Mouse (Mus musculus) adrenal gland, postnatal 14 days (tissue): Measurements from ENCODE around the gene Hist1h2be. TPM values are rescaled to one million over a fixed set of nuclear protein-coding genes. Genes with fewer than 3 reads are reported as not detected.
"Not testable (repeated sequence)": the region's sequence is repeated elsewhere in the genome, so short reads cannot be mapped to it uniquely, and the experiment has no call there.

Source experiments
- DNase-seq: peaks from one replicate; pipeline ENCODE4 v3.0.0; 2021; ENCODE audit warnings: mixed read lengths
- total RNA-seq: library from RNA; stranded (reverse); gene quantifications from 2 replicates; pipeline ENCODE4 v1.2.3, GENCODE M21; 2021

The Hist1h2be gene
- total RNA-seq, 1 experiment from 2014 or later, result 25.1 TPM

DNA sequence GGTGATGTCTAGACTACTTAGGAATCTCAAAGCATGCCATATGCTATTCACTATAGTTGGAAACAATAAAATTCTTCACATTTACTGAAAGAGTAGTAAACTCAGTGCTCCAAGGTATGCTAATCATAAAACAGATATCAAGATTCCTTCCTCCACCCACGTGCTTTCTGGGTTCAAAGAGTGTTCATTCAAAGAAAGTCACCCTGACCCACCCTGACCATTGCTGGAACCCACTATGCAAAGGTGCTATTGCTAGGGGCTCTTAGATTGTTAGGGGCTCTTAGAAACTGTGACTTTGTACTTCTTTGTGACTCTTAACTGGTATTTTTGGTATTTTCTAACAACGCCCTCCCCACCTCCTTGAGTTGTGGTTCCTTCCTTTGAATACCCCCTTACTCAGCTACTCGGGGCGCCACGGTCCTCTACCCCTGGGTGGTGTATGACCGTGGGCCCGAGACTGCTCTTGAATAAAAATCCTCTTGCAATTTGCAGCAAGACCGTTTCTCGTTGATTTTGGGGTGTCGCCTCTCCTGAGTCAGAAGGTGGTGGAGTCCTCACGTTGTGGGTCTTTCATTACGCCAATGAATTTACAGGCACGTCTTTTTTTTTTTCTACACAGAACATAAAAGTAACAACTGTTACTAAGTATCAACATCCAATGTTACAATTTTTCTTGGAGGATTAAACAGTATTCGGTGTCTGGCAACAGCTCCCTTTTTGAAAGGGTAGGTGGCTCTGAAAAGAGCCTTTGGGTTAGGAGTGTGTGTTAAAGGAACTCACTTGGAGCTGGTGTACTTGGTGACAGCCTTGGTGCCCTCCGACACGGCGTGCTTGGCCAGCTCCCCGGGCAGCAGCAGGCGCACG, 47.7 kb downstream of the Hist1h2be start:
- not testable (repeated sequence) for DNase-seq

DNA sequence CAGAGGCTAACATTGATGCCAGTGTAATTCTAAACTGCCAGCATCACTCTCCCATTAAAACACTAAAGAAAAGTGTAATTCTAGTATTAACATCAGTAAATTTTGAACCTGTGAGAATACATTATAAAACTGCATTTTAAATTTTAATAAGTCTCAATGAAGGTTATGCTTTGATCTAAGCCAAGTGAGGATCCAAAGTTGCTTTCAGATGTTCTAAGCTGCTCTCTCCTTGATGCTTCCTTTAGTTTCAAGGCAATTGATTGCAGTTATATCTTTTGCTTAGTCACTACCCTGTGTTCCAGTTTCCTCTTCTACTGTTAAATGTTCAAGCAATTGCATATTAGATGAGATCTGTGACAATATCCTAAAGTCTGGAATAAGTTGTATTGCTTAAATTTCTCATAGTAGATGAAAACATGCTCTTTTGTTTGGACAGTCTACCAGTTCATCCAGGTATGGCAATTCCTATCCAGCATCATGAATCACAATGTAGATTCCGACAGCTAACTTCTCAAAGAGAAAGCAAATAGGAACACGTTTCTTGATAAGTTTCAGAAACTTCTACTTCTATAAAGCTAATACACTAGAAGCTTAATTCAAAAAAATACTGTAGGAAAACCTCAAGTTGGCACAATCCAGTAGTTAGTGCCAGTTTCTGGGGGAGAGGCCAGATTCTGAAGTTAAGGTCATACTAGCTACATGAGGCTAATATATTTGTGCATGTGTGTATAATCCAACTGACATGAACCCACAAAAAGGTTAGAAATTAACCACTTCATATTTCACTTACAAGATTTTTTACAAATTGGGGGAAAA, 48.5 kb downstream of the Hist1h2be start:
- DNase-seq, result no peak

DNA sequence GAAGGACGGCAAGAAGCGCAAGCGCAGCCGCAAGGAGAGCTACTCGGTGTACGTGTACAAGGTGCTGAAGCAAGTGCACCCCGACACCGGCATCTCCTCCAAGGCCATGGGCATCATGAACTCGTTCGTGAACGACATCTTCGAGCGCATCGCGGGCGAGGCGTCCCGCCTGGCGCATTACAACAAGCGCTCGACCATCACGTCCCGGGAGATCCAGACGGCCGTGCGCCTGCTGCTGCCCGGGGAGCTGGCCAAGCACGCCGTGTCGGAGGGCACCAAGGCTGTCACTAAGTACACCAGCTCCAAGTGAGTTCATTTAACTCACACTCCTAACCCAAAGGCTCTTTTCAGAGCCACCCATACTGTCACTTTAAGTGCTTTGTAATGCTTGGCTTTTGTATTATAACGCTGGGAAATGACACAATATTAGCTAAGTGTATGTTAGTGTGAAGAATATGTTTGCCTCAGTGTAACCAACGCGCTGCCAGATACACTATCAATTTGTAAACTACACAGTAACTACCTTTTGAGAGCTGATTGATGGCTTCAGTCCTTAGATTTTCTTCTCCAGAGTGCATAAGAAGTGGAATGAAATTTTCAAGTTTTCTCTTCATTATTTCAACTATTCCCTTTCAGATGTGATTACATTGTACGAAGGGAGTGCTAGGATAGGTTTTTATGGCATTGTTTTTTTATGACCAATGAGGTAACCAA, 49.3 kb downstream of the Hist1h2be start:
- DNase-seq, result not testable (repeated sequence)

DNA sequence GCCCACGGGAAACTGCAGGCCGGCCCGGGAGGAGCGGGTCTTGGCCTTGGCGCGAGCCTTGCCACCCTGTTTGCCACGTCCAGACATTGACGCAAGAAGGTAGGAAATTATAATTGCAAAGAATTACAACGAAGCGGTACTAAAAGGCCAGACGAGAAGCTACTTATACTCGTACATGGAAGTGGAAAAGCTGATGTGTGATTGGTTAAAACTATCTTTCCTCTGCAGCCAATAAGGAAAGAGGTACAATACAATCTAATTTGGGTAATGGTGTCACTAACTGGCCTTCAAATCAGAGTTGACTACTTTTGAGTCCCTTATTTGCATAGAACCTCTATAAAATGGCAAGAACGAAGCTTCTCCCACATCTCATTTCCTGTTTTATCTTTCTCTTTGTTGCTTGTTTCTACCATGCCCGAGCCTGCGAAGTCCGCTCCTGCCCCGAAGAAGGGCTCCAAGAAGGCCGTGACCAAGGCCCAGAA, 49.9 kb downstream of the Hist1h2be start, which contains the start of the genes Hist1h2ae and Hist1h2bg:
Gene Hist1h2ae, minus strand, starts transcription at position 199 of the 482 bp plus-strand sequence.
Gene Hist1h2bg, plus strand, starts transcription at position 375 of the 482 bp plus-strand sequence.
- DNase-seq, result peak; percentile 71

DNA sequence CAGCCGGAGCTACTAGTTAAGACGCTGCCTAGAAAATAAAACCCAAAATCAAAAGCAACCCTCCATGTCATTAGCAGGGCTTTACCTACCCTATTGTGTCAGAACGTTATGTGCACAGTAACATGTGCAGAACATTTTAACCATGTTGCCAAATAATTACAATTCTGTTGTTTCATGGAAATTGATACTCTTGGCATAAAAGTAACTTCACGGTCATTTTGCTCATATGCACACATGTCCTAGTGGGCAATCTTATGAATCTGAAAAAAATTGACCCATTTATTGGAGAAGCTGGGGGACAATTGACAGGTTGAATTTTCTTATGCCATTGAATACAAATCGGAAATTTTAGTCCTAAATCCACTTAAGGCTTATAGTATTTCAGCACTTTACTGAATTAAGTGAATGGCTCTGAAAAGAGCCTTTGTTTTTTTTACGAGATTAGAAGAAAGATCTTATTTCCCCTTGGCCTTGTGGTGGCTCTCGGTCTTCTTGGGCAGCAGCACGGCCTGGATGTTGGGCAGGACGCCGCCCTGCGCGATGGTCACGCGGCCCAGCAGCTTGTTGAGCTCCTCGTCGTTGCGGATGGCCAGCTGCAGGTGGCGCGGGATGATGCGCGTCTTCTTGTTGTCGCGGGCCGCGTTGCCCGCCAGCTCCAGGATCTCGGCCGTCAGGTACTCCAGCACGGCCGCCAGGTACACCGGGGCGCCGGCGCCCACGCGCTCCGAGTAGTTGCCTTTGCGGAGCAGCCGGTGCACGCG, 50.5 kb downstream of the Hist1h2be start:
- not testable (repeated sequence) for DNase-seq

DNA sequence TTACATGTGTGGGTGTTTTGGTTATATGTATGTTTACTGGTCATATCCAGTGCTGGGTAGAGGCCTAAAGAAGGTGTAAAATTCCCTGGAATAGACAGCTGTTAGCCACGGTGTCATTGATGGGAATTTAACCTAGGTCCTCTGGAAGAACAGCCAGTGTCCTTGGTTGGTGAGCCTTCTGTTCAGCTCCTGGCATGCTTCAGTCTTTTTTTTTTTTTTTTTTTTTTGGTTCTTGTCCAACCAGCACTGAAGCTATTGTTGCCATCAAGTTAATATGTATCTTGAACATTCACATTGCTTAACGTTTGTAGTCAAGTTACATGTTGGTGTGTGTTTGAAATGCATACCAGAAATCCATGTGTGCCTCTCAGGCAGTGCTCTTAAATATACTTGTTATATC, 56.4 kb downstream of the Hist1h2be start:
- no peak for DNase-seq

DNA sequence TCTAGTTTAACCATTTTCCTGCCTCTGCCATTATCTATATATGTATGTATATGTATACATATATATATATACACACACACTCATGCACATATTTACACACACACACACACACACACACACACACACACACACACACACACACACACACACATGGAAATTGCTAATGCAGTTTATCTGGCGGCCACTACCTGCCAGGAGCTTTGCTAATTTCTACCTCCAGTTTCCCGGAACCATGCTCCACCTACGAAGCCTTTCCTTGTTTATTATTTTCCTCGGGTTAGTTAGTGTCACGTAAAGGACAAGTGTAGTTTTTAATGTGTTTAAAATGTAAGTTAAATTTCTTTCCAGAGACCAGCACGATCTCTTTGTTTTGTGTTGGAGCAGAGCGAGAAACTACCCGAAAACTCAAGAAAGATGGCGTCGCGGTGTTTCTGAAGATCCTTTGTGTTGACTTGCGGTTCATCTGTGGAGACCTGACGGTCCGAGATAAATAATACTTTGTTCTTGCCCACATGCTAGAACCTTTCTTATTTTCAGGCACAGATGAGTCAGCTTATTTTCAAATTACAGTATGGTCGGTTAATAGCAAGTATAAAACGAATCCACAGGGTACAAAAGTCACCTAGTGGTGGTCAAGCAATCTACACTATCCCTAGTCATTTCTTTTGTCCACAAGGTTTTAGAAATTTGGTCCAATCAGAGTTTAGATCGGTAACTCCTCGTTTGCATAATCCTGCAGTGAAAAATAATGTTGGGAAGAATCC, 58.0 kb downstream of the Hist1h2be start:
- peak; percentile 56 for DNase-seq

DNA sequence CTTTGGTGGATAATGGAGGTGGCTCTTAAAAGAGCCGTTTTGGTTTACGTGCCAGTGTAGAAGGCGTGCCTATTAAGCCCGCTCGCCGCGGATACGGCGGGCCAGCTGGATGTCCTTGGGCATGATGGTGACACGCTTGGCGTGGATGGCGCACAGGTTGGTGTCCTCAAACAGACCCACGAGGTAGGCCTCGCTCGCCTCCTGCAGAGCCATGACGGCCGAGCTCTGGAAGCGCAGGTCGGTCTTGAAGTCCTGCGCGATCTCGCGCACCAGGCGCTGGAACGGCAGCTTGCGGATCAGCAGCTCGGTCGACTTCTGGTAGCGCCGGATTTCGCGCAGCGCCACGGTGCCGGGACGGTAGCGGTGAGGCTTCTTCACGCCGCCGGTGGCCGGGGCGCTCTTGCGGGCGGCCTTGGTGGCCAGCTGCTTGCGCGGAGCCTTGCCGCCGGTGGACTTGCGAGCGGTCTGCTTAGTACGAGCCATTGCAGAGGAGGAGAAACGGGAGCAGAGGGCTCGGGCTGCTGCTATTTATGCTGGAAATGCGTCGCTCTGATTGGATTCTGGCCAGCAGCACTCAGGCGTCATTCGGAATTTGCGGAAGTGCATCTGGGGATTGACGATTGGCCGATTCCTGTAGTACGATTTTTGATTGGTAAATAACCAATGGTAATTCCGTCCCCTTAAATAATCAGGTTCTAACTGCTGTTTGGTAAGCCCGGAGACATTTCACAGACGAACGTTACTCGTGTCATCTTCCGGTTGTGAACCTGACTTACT, 58.9 kb downstream of the Hist1h2be start, which contains the start of gene Hist1h3e:
Gene Hist1h3e, minus strand, starts transcription at position 487 of the 777 bp plus-strand sequence.
- DNase-seq, result peak; percentile 96

DNA sequence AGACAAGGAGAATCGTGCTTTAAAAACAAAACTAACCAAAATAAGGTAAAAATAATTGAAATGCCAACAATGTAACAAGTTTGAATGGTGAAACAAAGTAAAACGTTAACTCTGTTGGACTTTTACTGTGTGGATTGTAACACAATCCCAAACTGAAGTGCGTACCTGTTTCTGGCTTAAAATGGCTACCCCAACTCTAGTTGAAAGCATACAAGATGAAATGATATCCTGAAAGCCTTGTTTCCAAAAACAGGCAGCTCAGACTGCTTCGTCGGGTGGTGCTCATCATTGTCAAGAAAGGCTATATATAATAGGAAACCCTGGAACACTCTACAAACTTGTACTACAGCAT, 59.4 kb downstream of the Hist1h2be start:
- not testable (repeated sequence) for DNase-seq

DNA sequence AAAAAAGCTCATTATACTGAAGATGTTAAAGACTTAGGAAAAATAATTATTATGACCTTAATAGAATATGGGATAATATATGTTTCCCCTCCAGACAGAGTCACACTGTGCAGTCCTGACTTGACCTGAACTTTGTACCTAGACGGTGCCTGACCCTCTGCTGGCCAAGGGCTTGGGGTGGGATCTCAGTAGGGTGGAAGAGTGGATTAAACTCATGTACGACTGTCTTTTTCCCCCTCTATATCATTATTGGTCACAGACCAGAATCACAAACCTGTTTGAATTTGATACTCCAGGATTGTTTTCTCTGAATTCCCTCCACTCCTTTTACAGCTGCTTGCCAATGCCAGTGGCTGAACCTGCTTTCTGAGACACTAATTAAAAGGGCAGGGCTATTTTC, 60.2 kb downstream of the Hist1h2be start:
- DNase-seq, result not testable (repeated sequence)

DNA sequence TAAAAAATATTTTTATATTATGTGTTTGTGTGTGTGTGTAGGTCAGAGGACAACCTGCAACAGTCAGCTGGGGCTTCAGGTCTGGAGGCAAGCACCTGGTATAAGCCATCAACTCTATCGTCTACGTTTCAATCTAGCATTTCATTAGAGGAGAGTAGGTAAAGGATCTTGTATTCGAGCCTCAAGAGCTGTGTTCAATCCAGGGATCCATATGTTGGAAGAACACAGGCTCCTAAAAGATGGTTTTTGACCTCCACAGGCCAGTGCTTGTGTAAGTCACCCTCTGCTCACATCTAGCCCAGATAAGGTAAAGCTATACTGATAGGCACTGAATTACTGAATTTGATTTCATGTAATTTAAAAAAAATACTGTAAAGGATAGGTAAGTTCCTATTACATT, 64.0 kb downstream of the Hist1h2be start:
- DNase-seq, result no peak

DNA sequence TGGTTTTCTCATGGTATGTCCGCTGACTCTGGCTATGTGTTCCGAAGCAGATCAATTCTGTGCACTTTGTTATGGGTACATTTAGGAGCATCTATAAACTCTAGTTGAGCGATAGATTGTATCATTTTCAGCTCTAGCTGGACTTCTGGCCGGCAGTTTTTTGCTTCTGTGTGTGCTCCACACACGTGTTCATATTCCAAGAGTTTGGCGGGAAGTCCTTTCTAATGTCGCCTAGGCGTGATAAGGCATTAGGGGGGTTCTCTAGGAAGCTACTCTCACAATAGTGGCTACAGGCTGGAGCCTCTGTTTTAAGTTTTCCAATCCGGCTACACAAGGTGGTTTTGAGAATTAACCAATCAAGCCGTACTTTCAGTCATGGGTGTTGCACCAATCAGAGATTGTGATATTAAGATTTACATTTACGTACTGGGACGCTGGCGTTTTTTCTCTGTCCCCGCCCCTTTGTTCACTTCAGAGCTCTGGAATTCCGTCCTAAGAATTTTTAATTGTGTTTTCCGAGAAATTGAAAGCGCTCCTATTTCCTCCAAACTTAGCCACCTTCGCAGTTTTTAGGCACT, 65.0 kb downstream of the Hist1h2be start:
- DNase-seq, result peak; percentile 72

DNA sequence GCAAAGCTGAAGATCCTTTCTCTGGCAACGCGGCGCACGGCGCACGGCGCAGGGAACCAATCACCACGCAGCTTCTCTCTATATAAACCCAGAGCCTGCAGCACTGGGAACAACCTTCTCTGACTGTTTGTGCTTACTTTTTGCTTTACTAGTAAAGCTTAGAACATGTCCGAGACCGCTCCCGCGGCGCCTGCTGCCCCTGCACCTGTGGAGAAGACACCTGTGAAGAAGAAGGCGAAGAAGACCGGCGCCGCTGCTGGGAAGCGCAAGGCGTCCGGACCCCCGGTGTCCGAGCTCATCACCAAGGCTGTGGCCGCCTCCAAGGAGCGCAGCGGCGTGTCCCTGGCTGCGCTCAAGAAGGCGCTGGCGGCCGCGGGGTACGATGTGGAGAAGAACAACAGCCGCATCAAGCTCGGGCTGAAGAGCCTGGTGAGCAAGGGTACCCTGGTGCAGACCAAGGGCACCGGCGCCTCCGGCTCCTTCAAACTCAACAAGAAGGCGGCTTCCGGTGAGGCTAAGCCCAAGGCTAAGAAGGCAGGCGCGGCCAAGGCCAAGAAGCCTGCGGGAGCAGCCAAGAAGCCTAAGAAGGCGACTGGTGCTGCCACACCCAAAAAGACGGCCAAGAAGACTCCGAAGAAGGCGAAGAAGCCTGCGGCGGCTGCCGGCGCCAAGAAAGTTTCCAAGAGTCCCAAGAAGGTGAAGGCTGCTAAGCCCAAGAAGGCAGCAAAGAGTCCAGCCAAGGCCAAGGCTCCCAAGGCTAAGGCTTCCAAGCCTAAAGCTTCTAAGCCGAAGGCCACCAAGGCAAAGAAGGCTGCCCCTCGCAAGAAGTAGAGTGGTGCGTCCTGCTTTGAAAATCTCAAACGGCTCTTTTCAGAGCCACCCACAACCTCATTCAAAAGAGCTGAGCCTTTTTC, 65.7 kb downstream of the Hist1h2be start:
- DNase-seq, result peak; percentile 83

DNA sequence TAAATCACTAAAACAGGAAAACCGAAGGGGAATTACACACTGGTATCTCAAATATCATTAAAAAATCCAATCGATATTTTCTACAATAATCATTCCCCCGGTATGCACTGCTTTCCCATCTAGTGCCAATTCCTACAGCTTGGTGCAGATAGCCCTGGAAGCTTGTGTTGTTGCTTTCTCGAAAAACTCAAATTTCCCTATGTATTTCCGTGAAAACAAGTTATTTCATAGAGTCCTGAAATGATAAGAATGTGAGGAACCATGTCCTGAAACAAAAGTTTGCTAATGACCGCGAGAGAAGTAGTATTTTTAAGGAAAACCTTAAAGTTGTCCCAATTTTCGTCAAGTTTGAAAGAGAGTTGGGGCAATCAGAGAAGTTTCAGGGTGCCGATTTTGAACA, 66.5 kb downstream of the Hist1h2be start:
- DNase-seq, result no peak

DNA sequence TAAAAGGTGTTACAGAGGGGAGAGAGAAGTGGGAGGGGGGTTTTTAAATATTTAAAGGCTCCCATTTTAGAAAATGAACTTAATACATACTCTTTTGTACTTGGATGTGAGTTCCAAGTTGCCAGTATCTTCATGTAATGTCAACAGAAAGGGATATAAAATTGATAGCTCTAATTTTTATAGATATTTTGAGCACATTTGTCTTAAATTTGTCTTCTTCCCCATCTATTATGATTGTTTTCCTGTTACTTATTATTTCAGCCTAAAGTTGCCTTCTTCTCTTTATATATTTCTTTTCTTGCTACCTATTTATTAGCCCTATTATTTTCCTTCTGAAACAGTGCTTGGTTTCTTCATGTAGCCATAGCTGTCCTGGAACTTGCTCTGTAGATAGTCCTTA, 68.0 kb downstream of the Hist1h2be start, which contains the start of gene Hist1h1d:
Gene Hist1h1d, plus strand, starts transcription at position 301 of the 400 bp plus-strand sequence.
- DNase-seq, result no peak

DNA sequence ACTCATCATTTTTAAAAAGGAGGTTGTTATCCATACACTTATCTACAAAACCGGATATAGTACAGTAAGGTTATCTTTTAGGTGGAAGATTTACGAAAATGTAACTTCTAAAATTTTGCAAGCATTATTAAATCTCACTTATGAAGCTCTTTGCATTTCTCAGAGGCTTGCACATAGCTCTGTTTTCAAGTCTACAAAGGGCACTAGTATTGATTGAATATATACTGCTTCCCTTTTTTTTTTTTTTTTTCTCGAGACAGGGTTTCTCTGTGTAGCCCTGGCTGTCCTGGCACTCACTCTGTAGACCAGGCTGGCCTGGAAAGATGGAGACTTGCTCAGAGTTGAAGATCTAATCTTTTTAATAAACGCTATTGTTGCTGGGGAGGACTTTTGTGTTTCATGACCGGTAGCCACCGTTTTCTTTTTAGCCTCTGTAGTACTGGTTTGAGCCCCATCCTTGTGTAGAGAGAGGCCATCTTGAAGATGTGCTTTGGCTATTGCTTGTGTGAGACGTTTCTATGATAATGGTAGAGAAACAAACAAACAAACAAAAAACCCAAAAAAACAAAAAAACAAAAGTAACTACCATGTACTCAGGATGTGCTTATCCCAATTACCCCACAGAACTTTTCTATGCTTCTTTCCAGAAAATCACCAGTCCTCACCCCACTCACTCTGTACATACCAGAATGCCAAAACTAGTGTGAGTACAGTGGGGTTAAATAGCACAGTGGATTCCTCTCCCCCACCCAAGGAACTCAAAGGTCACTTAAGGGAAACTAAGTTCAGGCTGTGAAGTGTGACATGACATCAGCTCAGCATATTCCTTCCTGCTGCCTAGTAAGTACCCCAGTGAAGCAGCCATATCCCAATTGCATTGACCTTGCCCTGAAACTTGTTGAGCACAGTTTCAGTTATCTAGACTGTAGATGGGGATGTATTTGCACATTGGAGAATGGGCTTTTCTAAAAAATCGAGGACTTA, 68.7 kb downstream of the Hist1h2be start:
- no peak for DNase-seq
